Mouse (Mus musculus) limb, embryonic 10.5 days (tissue): ENCODE results near the gene Coq5. TPM values are rescaled to one million over a fixed set of nuclear protein-coding genes. Genes with fewer than 3 reads are reported as not detected.

Experiments
- DNase-seq: peaks from one replicate; pipeline ENCODE4 v3.0.0-alpha.2; 2017; ENCODE audit warnings: low spot score
- H3K27ac ChIP-seq: fragments of 300-500 bp; sonication (generic); 2 replicates; pipeline ENCODE4 v1.5.1; 2016; ENCODE audit warnings: mild to moderate bottlenecking
- H3K27me3 ChIP-seq: fragments of 300-500 bp; sonication (generic); 2 replicates; pipeline ENCODE4 v1.6.1; 2016; ENCODE audit warnings: low read depth, mild to moderate bottlenecking; ENCODE audit not compliant: poor library complexity, severe bottlenecking
- H3K36me3 ChIP-seq: fragments of 300-500 bp; sonication (generic); 2 replicates; pipeline ENCODE4 v1.6.1; 2016; ENCODE audit warnings: mild to moderate bottlenecking, moderate library complexity
- H3K4me1 ChIP-seq: fragments of 300-500 bp; sonication (generic); 2 replicates; pipeline ENCODE4 v1.6.1; 2016
- H3K4me3 ChIP-seq: fragments of 300-500 bp; sonication (generic); 2 replicates; pipeline ENCODE4 v1.5.1; 2016; ENCODE audit warnings: mild to moderate bottlenecking, moderate library complexity
- H3K9me3 ChIP-seq: fragments of 300-500 bp; sonication (generic); replicated peaks from 2 replicates; pipeline ENCODE4 v1.6.1; 2016; ENCODE audit warnings: mild to moderate bottlenecking
- whole genome bisulfite sequencing: fragments of 180-500 bp; shearing (Covaris S2); methylation state at CpG from one replicate; pipeline ENCODE4 v1.1.7; 2016; 5-methylcytosine and 5-hydroxymethylcytosine counted together
- polyA plus RNA-seq: library from polyadenylated mRNA; unstranded; fragments of >200 nt; fragmentation: Nextera tagmentation; extraction: Ambion mirVana; gene quantifications from 2 replicates; pipeline ENCODE4 v1.2.1, GENCODE M21; 2016

Coq5 gene
- polyA plus RNA-seq, 1 experiment from 2014 or later, result 54.1 TPM

- peak within 1 kb of the TSS; percentile 98 for H3K27ac ChIP-seq
- peak within 1 kb of the TSS; percentile 84 for H3K4me3 ChIP-seq
- H3K9me3 ChIP-seq, result no peaks in the 10 kb centered on the region
- H3K4me1 ChIP-seq, result peaks cover 22% of the 10 kb centered on the region
- WGBS, result under 1% methylated on average over 92 of the region's 97 CpGs
- peaks cover 33% of the 10 kb centered on the region for H3K36me3 ChIP-seq
- DNase-seq, result peak; percentile 99
- H3K27me3 ChIP-seq, result no peaks in the 10 kb centered on the region
Measured at GRCm38 (mm10) chr5:115326875-115327609, 47.6 kb downstream of the Coq5 start, which contains the start of gene Srsf9. Gene Srsf9, plus strand, starts transcription at chr5:115327177.

GRCm38 (mm10) chr5:115327610-115328548, 48.4 kb downstream of the Coq5 start:
- Histone ChIP-seq H3K4me1 (peaks cover 22% of the 10 kb centered on the region), H3K9me3 (no peaks in the 10 kb centered on the region), H3K27ac (peak overlapping the region; percentile 98), H3K4me3 (peak overlapping the region; percentile 84), H3K36me3 (peaks cover 41% of the 10 kb centered on the region), H3K27me3 (no peaks in the 10 kb centered on the region)
- 2% methylated on average over 54 of the region's 55 CpGs for WGBS
- peak; percentile 73 for DNase-seq

- H3K27me3 ChIP-seq, result no peaks in the 10 kb centered on the region
- WGBS, result 93% methylated on average over 9 of the region's 9 CpGs
- DNase-seq, result no peak
- peaks cover 72% of the 10 kb centered on the region for H3K36me3 ChIP-seq
- H3K4me3 ChIP-seq, result no peak overlapping the region
- H3K4me1 ChIP-seq, result peaks cover 18% of the 10 kb centered on the region
- no peaks in the 10 kb centered on the region for H3K9me3 ChIP-seq
- no peak overlapping the region for H3K27ac ChIP-seq
Measured at GRCm38 (mm10) chr5:115330955-115331354, 51.5 kb downstream of the Coq5 start.

- peaks cover 92% of the 10 kb centered on the region for H3K36me3 ChIP-seq
- H3K9me3 ChIP-seq, result no peaks in the 10 kb centered on the region
- H3K27me3 ChIP-seq, result no peaks in the 10 kb centered on the region
- no peak overlapping the region for H3K27ac ChIP-seq
- H3K4me1 ChIP-seq, result peaks cover 9% of the 10 kb centered on the region
- WGBS, result 91% methylated on average over 3 of the region's 3 CpGs
- H3K4me3 ChIP-seq, result no peak overlapping the region
- no peak for DNase-seq
Measured at GRCm38 (mm10) chr5:115333626-115334025, 54.2 kb downstream of the Coq5 start.

- 34% methylated on average over 7 of the region's 7 CpGs for WGBS
- Histone ChIP-seq H3K36me3 (peaks cover 62% of the 10 kb centered on the region), H3K4me3 (peak overlapping the region; percentile 94), H3K27ac (no peak overlapping the region), H3K4me1 (peaks cover 27% of the 10 kb centered on the region), H3K9me3 (no peaks in the 10 kb centered on the region), H3K27me3 (no peaks in the 10 kb centered on the region)
- no peak for DNase-seq
Measured at GRCm38 (mm10) chr5:115340007-115340406, 60.5 kb downstream of the Coq5 start.

- Histone ChIP-seq H3K36me3 (peaks cover 62% of the 10 kb centered on the region), H3K9me3 (no peaks in the 10 kb centered on the region)
Measured at GRCm38 (mm10) chr5:115340577-115341313, 61.3 kb downstream of the Coq5 start, which contains the start of the genes Gatc and Triap1. Gene Gatc, minus strand, starts transcription at chr5:115341178. Gene Triap1, plus strand, starts transcription at chr5:115341225.

GRCm38 (mm10) chr5:115341314-115342165, 62.1 kb downstream of the Coq5 start:
- Histone ChIP-seq H3K4me3 (peak overlapping the region; percentile 94), H3K27me3 (no peaks in the 10 kb centered on the region), H3K27ac (peak overlapping the region; percentile 92), H3K36me3 (peaks cover 62% of the 10 kb centered on the region), H3K4me1 (peaks cover 27% of the 10 kb centered on the region), H3K9me3 (no peaks in the 10 kb centered on the region)
- WGBS, result 13% methylated on average over 36 of the region's 36 CpGs
- no peak for DNase-seq

More at GRCm38 (mm10) chr5:115340577-115341313, 61.3 kb downstream of the Coq5 start, which contains the start of the genes Gatc and Triap1:
- H3K4me1 ChIP-seq, result peaks cover 27% of the 10 kb centered on the region
- WGBS, result under 1% methylated on average over 62 of the region's 62 CpGs
- no peaks in the 10 kb centered on the region for H3K27me3 ChIP-seq
- H3K4me3 ChIP-seq, result peak within 1 kb of the TSS; percentile 94
- H3K27ac ChIP-seq, result peak within 1 kb of the TSS; percentile 92
- DNase-seq, result peak; percentile 95

Other genes with a start within 250 kb of the Coq5 start
- 24.9 and 26.2 TPM in 2 replicates for gene Gm10401, start 181.4 kb upstream of the Coq5 start, polyA plus RNA-seq
- gene Acads, start 160.3 kb upstream of the Coq5 start, polyA plus RNA-seq, result 91.6 and 91.9 TPM in 2 replicates
- gene Unc119b, start 144.7 kb upstream of the Coq5 start, polyA plus RNA-seq, result 77.0 and 78.3 TPM in 2 replicates
- gene Mlec, start 121.5 kb upstream of the Coq5 start, polyA plus RNA-seq, result 92.0 and 94.3 TPM in 2 replicates
- gene Cabp1, start 85.3 kb upstream of the Coq5 start, polyA plus RNA-seq, result 1.9 and 2.6 TPM in 2 replicates
- gene Pop5, start 43.8 kb upstream of the Coq5 start, polyA plus RNA-seq, result 130 and 157 TPM in 2 replicates
- 159 and 160 TPM in 2 replicates for gene Rnf10, start 6.8 kb upstream of the Coq5 start, polyA plus RNA-seq
- gene Dynll1, start 21.3 kb downstream of the Coq5 start, polyA plus RNA-seq, result 1,816 and 1,865 TPM in 2 replicates
- 444 and 468 TPM in 2 replicates for gene Srsf9, start 47.5 kb downstream of the Coq5 start, polyA plus RNA-seq
- 33.3 and 34.1 TPM in 2 replicates for gene Gatc, start 61.5 kb downstream of the Coq5 start, polyA plus RNA-seq
- gene Triap1, start 61.6 kb downstream of the Coq5 start, polyA plus RNA-seq, result 55.0 and 60.0 TPM in 2 replicates
- 718 and 743 TPM in 2 replicates for gene Cox6a1, start 69.3 kb downstream of the Coq5 start, polyA plus RNA-seq
- 54.0 and 60.6 TPM in 2 replicates for gene Msi1, start 149.9 kb downstream of the Coq5 start, polyA plus RNA-seq
- gene Pla2g1b, start 186.6 kb downstream of the Coq5 start, polyA plus RNA-seq, result not detected in 2 replicates
- gene Sirt4, start 205.1 kb downstream of the Coq5 start, polyA plus RNA-seq, result 16.0 and 18.5 TPM in 2 replicates
- gene Pxn, start 227.0 kb downstream of the Coq5 start, polyA plus RNA-seq, result 36.8 and 45.3 TPM in 2 replicates